Mouse (Mus musculus): Measurements from ENCODE around the gene Apoh. TPM values are rescaled to one million over a fixed set of nuclear protein-coding genes. Genes with fewer than 3 reads are reported as not detected.

Gene Apoh
- polyA plus RNA-seq, 1 experiment = 0.19 TPM

DNA sequence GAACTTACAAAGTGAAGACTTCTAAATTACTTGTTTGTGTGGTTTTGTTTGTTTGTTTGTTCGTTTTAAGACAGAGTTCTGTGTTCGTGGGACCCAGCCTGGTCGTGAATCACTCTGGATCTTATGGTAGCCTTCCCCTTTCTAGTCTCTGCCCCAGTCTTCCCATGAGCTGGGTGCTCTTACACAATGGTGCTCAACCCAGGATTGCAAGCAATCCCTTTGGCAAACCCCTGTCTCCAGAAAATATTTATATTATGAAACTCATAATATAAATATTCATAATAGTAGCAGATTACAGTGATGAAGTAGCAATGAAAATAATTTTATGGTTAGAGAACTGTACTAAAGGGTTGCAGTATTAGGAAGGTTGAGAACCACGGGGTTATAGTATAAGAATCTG lies 12.9 kb downstream of the Apoh start:
- no peak for TF ChIP-seq POLR2A (IDR thresholded peaks at IDR 0.05; ENCODE audit: borderline replicate concordance, extremely low read depth, insufficient read depth, insufficient read length, poor library complexity, severe bottlenecking)
- no peak for TF ChIP-seq CTCF (IDR thresholded peaks at IDR 0.05; ENCODE audit: borderline replicate concordance, extremely low read depth, insufficient read depth, insufficient read length)
- no peak for DNase-seq (ENCODE audit: low read depth)

DNA sequence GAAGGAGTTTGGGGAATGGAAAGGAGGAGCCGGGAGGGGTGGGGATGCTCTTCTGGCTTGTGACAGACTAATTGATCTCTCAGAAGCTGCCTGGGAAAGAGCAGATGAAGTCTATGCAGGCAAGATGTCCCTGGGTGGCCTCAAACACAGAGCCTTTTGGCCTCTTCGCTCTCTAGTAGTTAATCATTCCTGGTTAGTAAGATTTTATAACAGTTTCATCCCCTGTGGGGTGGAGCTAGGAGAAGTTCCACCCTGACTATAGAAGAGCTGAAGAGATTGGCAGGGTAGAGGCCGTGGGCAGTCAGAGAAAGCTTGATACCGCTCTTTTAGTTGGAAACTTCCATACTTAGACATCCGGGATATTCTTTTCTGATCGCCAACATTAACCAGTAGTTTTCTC lies 15.8 kb downstream of the Apoh start:
- TF ChIP-seq POLR2A (IDR thresholded peaks at IDR 0.05; ENCODE audit: borderline replicate concordance, extremely low read depth, insufficient read depth, insufficient read length, poor library complexity, severe bottlenecking) (no peak), CTCF (IDR thresholded peaks at IDR 0.05; ENCODE audit: borderline replicate concordance, extremely low read depth, insufficient read depth, insufficient read length) (no peak)
- DNase-seq (ENCODE audit: low read depth) = no peak

DNA sequence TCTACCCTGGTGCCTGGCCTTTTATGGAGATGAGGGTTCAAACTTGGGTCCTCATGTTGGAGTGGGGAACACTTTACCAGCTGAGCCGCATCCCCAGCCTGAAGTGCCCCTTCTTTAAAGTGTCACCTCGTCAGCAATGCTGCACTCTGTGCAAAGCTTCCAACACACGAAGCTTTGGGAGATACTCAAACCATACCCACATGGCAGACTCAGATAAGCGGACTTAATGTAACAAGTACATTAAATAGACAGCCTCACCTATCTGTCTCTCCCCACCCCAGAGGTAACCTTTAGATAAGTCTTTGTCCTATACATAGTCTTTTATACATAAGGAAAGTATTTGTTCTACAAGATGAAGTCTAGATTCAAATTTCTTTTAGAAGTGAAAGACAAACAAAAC lies 17.8 kb downstream of the Apoh start:
- TF ChIP-seq CTCF (IDR thresholded peaks at IDR 0.05; ENCODE audit: borderline replicate concordance, extremely low read depth, insufficient read depth, insufficient read length) (no peak), POLR2A (IDR thresholded peaks at IDR 0.05; ENCODE audit: borderline replicate concordance, extremely low read depth, insufficient read depth, insufficient read length, poor library complexity, severe bottlenecking) (no peak)

DNA sequence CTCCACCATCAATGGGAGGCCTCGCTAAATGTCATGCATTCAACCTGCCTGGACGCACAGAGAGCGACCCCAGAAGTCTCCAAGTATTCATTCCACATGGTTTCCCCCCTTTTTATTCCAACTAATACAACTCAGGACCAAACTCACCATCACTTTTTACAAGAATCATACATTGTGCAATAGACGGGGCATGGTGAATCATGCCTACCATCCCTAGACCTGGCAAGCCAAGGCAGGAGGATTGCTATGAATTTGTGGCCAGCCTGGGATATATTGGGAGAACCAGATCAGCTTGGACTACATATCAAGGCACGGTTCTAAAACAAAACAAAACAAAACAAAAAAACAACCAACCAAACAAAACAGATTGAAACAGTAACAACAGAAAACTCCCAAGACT lies 19.8 kb downstream of the Apoh start:
- no peak for TF ChIP-seq CTCF (IDR thresholded peaks at IDR 0.05; ENCODE audit: borderline replicate concordance, extremely low read depth, insufficient read depth, insufficient read length)
- no peak for TF ChIP-seq POLR2A (IDR thresholded peaks at IDR 0.05; ENCODE audit: borderline replicate concordance, extremely low read depth, insufficient read depth, insufficient read length, poor library complexity, severe bottlenecking)
- DNase-seq (ENCODE audit: low read depth) = no peak

More for the DNA sequence above, 17.8 kb downstream of the Apoh start:
- DNase-seq (ENCODE audit: low read depth) = no peak

GRCm38 (mm10) chr11:108363991-108364390 lies 20.8 kb downstream of the Apoh start:
- no peak for DNase-seq (ENCODE audit: low read depth)
- TF ChIP-seq POLR2A (IDR thresholded peaks at IDR 0.05; ENCODE audit: borderline replicate concordance, extremely low read depth, insufficient read depth, insufficient read length, poor library complexity, severe bottlenecking) (no peak), CTCF (IDR thresholded peaks at IDR 0.05; ENCODE audit: borderline replicate concordance, extremely low read depth, insufficient read depth, insufficient read length) (no peak)

DNA sequence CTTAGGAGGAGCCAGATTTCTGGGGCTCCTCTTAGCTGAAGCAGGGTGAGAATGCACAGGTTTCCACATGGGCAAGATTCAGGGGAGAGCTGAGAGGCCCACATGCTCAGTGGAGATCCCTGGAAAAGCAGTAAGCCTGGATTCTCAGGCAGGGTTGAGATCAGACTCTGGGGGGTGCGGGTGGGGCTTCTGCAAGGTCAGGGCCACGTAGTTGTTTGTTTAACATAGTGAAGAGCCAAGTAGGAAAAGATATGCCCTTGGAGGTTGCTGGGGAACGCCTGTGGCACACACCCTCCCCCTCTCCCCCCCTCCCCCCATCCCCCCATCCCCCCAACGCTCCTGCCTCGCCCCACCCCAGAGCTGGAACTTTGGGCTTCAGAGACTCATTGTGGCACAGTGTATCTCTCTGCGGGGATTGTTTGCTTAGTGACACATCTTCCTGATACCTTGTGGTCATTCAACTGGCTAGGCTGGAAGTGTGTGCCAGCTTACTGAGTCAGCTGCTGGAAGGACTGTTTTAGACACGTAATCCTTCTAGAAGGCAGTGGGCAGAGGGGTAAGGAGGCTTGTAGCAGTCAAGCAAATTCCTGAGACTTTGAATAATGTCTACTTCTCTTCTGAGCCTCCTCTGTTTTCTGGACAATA lies 21.9 kb downstream of the Apoh start:
- DNase-seq (ENCODE audit: low read depth) = no peak
- TF ChIP-seq CTCF (IDR thresholded peaks at IDR 0.05; ENCODE audit: borderline replicate concordance, extremely low read depth, insufficient read depth, insufficient read length) = no peak
- TF ChIP-seq POLR2A (IDR thresholded peaks at IDR 0.05; ENCODE audit: borderline replicate concordance, extremely low read depth, insufficient read depth, insufficient read length, poor library complexity, severe bottlenecking) = no peak

GRCm38 (mm10) chr11:108365600-108365999 lies 22.4 kb downstream of the Apoh start:
- no peak for DNase-seq (ENCODE audit: low read depth)
- TF ChIP-seq CTCF (IDR thresholded peaks at IDR 0.05; ENCODE audit: borderline replicate concordance, extremely low read depth, insufficient read depth, insufficient read length) (no peak), POLR2A (IDR thresholded peaks at IDR 0.05; ENCODE audit: borderline replicate concordance, extremely low read depth, insufficient read depth, insufficient read length, poor library complexity, severe bottlenecking) (no peak)

- no peak for TF ChIP-seq CTCF (IDR thresholded peaks at IDR 0.05; ENCODE audit: borderline replicate concordance, extremely low read depth, insufficient read depth, insufficient read length)
- no peak for DNase-seq (ENCODE audit: low read depth)
Observed at GRCm38 (mm10) chr11:108367046-108367445, 23.9 kb downstream of the Apoh start.

GRCm38 (mm10) chr11:108376815-108377214 lies 33.7 kb downstream of the Apoh start:
- TF ChIP-seq POLR2A (IDR thresholded peaks at IDR 0.05; ENCODE audit: borderline replicate concordance, extremely low read depth, insufficient read depth, insufficient read length, poor library complexity, severe bottlenecking) = no peak
- no peak for TF ChIP-seq CTCF (IDR thresholded peaks at IDR 0.05; ENCODE audit: borderline replicate concordance, extremely low read depth, insufficient read depth, insufficient read length)
- DNase-seq (ENCODE audit: low read depth) = no peak

- peak; percentile 94 for DNase-seq (ENCODE audit: low read depth)
- TF ChIP-seq CTCF (IDR thresholded peaks at IDR 0.05; ENCODE audit: borderline replicate concordance, extremely low read depth, insufficient read depth, insufficient read length) (peak; percentile 97), POLR2A (IDR thresholded peaks at IDR 0.05; ENCODE audit: borderline replicate concordance, extremely low read depth, insufficient read depth, insufficient read length, poor library complexity, severe bottlenecking) (no peak)
Observed at GRCm38 (mm10) chr11:108377680-108378362, 34.7 kb downstream of the Apoh start.

- no peak for DNase-seq (ENCODE audit: low read depth)
- no peak for TF ChIP-seq POLR2A (IDR thresholded peaks at IDR 0.05; ENCODE audit: borderline replicate concordance, extremely low read depth, insufficient read depth, insufficient read length, poor library complexity, severe bottlenecking)
- no peak for TF ChIP-seq CTCF (IDR thresholded peaks at IDR 0.05; ENCODE audit: borderline replicate concordance, extremely low read depth, insufficient read depth, insufficient read length)
Observed at GRCm38 (mm10) chr11:108378363-108378751, 35.2 kb downstream of the Apoh start.

- TF ChIP-seq POLR2A (IDR thresholded peaks at IDR 0.05; ENCODE audit: borderline replicate concordance, extremely low read depth, insufficient read depth, insufficient read length, poor library complexity, severe bottlenecking) (no peak), CTCF (IDR thresholded peaks at IDR 0.05; ENCODE audit: borderline replicate concordance, extremely low read depth, insufficient read depth, insufficient read length) (no peak)
- DNase-seq (ENCODE audit: low read depth) = no peak
Observed at GRCm38 (mm10) chr11:108382664-108383063, 39.5 kb downstream of the Apoh start.
